Mouse (Mus musculus) cerebellum, adult (tissue): ENCODE results near the gene Apba1.

Experiments
- ATAC-seq: cut with Nextera tagmentation; 2 replicates; pipeline ENCODE4 v1.9.2; 2017; ENCODE audit warnings: mild to moderate bottlenecking, moderate library complexity, mixed read lengths; ENCODE audit not compliant: insufficient number of reproducible peaks, low FRiP score, low TSS enrichment

Gene Apba1

DNA sequence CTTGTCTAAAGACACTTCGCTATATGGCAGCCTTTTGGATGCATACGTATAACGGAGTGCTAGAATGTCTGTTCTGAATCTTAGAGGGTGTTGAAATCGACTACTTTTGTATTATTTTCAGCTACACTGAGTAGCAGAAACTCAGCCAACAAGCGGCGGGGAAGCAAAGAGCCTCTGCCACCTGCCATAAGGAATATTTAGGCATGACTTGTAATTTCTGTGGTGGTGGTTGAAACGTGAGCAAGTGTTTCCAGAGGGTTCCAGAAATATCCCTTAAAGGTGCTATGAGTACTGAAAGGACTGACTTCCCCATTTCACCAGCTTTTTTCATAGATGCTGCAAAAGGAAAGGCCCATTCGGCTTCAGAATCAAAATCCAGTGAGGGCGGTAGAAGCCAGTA, 107.4 kb downstream of the Apba1 start:
- peak; percentile 54 for ATAC-seq

DNA sequence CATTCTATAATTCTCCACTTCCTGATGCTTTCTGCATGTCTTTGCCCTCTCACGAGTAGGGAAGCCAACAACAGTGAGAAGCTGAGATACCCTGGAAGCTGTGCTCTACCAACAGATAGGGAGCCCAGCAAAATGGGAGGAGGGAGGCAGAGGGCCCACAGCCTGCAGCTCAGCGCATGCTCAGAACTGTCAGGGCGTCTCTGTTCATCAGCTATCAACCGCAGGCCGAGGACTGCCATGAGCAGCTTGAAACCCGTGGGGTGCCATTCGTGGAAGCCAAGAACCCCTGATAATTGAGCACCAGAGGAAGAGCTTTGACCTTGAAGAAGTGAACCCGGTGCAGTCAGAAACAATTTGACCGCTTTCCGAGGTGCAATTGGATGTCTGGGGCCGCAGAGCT, 108.4 kb downstream of the Apba1 start:
- ATAC-seq: peak; percentile 75

DNA sequence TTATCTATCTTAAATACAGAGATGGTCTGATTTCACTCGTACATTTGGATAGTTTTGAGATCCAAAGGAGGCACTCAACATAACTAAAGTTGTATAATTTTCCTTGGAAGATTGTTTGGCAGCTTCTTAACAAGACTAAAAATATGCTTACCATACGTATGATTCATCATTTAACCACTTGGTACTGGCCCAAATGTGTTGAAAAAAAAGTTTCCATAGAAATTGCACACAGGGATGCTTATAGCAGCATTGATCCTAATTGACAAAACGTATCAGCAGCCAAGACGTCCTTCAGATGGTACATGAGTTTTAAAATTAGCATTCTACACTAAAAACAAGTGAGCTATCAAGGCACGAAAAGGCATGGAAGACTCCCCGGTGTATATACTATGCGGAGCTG, 108.9 kb downstream of the Apba1 start:
- no peak for ATAC-seq

DNA sequence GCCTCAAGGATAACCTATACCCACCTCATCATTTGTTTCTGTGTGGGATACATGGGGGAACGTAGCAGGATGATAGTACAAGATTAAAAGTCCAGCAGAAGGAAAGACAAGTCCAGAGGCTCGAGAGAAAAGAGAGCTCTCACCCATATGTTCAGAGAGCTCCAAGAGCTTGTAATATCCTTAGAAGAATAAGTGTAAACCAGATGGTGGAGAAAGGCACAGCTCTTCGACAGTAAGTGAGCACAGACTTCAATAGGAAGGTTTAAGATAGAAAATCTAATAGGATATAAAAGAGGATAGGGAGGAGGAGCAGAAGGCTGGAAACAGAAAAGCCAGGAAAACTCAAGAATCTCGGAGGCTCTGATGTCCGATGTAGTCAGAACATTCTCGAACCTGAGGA, 115.8 kb downstream of the Apba1 start:
- ATAC-seq: no peak

DNA sequence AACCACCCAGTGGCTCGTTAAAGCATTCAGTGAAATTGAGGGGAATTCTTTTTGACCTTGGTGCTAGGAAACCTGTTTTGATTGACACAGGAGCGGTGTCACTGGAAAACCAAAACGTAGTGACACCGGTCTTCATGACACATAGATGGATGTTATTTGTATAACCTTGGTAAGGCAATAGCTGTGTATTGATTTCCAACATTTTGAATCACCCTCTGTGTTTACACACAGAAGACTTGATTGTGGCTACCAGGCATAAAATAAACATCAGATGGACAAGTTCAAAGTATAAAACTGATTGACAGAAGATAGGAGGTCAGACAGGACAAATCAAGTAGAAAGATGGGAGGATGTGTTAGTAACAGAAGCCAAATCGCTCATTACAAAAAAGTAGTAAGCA, 117.1 kb downstream of the Apba1 start:
- ATAC-seq: no peak

DNA sequence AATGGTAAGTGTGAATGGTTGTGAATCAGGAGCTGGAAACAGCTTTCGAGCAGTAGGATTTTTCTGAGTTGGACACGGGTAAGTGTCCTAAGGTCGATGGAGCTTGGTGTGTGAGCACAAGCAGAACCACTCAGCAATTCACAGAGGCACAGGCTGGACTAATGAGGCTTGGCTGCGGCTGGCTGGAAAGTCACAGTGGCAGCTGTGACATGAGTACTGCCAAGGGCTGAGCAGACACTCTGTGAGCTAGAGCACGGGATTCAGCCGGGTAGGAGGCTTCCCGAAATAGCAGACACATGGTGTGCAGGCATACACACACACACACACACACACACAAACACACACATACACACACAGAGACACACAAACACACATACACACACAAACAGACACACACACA, 121.2 kb downstream of the Apba1 start:
- ATAC-seq: peak; percentile 97

DNA sequence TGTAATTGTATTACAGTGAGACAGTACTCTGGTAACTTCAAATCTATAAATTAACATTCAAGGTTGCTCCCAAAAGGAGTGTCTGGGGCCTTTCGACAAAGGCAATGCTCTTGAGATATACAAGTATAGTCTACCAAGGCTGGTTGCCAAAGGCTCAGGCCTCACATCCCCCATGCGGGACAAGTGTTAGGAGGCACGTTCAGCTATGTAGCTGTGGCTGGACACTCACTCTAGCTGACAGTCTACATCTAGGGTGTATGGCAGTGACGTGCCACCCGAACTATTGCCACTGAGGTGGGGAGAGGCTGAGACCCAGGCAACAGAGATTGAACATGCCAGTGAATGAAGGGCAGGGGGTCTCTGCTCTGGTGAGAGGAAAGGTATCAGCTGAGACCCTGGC, 127.5 kb downstream of the Apba1 start:
- no peak for ATAC-seq

DNA sequence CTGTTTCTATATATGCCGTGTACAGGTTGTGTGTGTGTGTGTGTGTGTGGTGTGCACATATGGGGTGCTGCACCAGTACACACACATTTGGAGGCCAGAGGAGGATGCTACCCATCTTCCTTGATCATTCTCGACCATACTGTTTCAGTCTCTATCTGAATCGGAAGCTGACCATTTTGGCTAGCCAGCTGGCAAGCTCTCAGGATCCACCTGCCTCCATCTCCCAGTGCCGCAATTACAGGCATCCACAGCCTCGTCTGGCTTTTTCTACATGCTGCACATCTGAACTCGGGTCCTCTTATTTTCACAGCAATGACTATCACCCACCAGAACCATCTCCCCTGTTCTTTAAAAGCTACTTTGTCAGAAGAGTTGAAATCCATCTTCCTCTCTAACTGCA, 132.7 kb downstream of the Apba1 start:
- peak; percentile 38 for ATAC-seq

DNA sequence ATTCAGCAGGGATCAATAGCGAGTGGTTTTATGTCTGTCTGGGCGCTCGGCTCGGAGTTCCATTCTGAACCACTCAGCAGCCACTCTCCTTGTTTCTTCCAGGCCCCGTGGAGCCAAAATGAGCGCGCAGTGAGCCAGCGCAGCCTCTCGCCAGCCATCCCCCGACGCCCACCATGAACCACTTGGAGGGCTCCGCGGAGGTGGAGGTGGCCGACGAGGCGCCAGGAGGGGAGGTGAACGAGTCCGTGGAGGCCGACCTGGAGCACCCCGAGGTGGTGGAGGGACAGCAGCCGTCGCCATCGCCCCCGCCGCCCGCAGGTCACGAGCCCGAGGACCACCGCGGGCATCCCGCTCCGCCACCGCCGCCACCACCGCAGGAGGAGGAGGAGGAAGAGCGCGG, 133.9 kb downstream of the Apba1 start:
- ATAC-seq: no peak

DNA sequence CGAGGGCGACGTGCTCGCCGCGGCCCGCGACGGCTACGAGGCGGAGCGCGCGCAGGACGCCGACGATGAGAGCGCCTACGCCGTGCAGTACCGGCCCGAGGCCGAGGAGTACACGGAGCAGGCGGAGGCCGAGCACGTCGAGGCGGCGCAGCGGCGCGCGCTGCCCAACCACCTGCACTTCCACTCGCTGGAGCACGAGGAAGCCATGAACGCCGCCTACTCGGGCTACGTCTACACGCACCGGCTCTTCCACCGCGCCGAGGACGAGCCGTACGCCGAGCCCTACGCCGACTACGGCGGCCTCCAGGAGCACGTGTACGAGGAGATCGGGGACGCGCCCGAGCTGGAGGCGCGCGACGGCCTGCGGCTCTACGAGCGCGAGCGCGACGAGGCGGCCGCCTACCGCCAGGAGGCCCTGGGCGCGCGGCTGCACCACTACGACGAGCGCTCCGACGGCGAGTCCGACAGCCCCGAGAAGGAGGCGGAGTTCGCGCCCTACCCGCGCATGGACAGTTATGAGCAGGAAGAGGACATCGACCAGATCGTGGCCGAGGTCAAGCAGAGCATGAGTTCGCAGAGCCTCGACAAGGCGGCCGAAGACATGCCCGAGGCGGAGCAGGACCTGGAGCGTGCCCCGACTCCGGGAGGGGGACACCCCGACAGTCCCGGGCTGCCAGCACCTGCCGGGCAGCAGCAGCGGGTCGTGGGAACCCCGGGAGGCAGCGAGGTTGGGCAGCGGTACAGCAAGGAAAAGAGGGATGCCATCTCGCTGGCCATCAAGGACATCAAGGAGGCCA, 134.6 kb downstream of the Apba1 start:
- ATAC-seq: no peak

DNA sequence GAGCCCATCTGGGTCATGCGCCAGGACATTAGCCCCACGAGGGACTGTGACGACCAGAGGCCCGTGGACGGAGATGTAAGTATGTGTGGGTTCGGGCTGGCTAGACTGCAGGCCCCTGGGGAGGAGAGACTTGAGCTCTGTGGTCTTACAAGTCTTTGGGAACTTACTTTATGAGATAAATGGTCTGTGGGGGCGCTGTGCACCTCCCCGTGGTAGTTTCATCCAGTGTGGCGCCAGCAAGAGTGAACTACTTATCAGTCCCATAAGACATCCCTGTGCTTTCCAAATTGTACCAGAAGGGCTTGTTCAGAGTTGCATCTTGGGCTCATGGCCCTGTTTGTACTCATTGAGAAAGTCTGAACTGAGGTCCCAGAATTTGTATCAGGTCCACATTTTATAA, 135.3 kb downstream of the Apba1 start:
- ATAC-seq: no peak

DNA sequence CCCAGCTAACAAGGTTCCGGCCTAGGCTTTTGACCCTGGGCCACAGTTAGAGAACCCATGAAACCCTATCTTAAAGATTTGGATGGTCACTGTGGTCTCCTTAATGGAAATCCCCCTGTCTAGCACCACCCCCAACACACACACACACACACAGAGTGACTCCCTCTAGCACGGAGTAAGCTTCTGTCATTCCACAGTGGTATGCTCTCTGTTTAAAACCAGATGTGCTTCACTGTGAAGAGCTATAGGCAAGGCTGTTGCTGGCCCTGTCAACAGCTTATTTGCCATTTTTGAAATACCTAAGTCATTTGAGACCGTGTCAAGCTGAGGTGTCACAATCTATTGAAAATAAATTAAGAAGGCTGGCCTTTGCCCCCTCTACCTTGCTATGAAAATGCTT, 136.1 kb downstream of the Apba1 start:
- ATAC-seq: no peak

DNA sequence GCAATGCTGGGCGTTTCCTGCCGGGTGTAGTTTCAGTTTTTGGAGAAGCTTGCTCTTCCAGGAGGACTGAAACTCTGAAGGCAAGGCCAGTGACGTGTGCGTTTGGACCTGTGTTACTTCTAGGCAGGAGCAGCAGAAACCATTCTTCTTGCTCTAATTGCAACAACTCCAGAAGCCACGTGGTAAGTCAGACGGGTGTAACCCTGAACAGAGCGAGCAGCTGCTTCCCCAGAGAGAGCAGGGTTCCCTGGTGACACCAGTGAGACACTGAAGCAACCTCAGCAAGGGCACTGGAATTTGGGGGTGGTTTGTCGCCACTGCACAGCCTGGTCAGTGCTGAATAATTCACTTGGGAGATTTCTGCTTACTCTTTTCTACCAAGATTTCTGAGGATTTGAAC, 138.2 kb downstream of the Apba1 start:
- ATAC-seq: no peak

DNA sequence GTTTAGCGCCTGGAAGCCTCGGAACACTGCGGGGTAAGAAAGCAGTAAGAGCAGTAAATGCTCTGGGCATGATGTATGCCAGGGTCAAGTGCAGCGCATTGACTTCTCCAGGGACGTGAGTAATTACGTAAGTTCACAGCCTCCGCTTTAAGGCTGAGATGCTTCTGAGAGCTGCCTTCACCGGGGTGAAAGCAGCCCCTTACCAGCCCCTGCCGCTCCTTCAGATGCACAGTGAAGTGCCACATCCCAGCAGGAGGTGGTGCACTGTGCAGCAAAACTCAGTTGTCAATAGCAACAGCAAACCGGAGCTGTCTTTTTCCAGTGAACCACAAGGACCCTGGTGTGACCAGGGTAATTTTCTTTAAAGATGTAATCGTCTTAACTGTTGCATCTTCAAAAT, 139.8 kb downstream of the Apba1 start:
- no peak for ATAC-seq

DNA sequence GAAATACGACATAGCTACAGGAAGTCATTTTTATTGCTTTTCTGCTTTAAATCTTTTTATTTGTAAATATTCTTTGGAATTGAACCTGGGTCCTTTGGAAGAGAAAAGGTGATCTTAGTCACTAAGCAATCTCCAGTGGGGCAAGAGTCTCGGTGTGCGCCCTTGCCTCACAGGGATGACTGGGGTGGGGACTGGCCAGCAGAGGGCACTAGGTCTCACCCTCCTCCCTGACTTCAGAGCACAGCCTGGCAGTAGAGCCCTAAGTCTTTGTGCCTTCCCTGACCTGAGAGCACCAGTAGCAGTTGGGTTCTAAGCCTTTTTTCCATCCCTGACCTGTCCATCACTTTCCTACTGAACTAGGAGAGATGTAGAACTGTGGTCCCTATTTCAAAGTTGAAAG, 142.5 kb downstream of the Apba1 start:
- ATAC-seq: no peak

DNA sequence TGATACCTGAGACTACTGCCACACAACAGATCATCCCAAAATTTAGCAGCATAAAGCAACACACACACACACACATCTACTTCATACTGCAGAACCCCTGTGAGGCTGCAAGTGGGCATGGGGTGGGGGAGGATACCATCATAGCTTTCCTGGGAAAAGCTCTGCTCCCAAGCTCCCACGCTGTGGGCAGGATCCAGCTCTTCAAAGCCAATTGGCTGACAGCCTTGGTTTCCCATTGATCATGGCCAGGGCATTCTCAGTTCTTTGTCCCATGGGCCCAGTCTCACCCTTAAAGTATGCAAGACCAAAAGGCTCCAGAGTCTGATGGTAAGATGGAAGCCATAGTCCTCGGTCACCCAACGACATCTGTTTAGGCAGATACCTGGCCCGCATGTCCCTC, 143.1 kb downstream of the Apba1 start:
- ATAC-seq: no peak

DNA sequence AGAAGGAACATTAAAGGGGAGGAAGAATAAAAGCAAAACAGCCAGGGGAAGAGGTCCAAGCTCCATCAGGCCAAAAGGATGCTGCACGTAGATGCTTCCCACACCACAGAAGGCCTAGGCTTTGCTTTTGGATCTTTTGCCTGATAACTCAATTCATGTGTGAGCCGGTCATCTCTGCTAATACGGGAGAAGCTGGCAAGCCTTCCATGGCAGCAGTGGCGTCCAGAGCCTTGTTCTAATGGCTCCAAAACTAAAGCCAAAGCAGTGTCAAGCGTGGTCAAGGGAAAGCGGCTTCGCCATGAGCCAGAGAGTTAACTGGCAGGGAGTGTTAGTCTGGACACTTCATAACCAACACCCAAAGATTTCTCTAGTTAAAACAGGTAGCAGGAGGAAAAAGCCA, 144.4 kb downstream of the Apba1 start:
- ATAC-seq: no peak; the same call in 1 of the 2 replicates

DNA sequence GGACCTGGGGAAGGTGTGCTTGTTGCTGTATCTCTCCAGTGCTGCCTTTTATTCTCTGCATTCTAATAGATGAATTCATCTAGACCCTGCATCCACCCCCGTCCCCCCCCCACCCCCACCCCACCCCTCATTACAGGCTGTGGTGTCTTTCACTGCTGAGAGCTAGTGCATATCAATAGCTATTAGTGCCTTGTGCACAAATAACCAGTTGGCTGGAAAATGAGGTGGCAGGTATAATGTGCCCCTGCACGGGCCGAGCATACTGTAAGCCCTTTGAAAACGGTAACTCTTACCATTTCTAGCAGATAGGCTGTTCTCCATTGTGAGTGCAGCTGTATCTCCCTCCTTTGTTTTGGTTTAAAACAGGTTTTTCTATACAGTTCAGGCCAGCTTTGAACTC, 146.2 kb downstream of the Apba1 start:
- no peak for ATAC-seq

DNA sequence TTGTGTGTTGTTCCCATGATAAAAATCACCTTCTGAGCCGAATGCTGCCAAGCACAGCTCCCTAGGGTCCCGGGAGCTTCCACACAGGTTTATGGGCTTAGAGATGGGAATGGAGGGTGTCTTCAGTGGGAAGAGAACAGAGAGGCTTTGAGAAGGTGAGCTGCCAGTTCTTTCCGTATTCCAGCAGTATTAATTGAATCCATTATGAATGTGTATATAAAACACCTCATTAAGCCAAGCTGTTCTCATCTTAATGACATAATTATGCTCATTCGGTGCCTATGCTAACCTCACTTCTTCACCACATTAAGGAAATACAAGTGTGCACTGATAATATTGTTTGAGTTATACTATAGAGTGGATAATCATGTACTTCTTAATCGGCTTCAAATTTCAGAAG, 147.1 kb downstream of the Apba1 start:
- ATAC-seq: no peak

DNA sequence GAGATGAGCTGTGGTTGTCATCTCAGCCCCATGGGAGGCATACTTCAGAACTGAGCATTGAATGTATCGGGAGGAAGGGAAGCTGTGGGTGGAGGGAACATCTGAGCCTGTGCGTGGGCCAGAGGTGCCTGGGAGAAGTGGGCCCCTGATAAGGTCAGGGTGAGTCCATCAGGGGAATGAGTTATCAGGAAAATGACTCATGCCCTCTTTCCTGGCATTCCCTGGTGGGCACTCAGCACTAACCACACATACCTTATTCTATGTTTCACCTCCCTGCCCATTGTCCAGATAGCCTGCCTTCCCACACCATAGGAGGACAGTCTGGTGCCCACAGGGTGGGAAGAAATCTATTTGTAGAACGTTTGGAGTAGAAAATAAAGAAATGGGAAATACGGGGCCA, 151.7 kb downstream of the Apba1 start:
- ATAC-seq: no peak

DNA sequence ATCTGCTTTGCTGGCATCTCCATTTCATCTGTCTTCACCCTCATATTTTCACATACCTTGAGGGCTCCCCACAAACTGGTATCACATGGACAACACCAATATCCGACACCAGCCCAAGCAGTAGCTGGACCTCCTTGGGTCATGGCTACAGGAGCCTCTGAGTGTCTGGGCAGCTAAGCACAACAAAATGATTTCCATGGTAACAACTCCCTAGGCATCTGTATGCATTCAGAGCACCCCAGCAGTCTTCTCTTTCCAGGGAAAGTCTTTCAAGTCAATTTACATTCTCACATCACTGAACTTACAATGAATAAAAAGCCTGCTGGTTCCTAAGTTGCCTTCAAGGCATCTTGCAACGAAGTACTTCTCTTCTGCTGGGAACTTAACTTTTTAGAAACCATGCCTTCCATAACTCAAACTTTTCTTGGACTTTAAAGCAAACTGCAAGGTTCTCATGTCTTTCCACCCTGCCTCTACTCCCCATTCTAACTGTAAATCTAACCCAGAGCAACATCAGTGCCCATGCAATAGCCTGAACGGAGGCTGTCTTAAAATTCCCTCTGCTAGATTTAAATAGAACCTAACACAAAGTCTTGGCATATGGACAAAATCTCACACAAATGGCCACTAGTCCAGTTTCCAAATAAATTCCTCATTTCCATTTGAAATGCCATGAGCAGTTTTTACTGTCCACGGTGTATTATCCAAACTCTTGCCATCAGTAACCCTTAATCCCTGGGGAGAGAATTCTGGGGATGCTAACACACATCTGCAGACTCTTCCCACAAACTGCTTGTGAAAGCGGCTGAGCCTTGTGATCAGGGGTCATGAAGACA, 160.9 kb downstream of the Apba1 start:
- ATAC-seq: no peak

DNA sequence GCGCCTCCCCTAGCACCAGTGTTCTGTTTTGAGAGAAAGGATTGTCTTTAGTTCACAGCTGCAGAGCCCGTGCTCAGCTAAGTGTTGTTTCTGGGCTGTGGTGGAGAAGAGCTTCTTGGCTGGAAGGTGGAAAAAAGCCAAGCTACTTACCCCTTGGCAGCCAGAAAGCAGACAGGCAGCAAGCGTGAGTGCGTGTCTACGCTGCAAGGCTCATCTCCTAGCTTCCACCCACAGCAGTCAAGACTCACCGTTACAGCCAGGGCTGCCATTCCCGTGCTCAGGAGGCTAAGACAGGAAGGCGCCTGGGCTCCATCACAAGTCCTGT, 161.5 kb downstream of the Apba1 start:
- no peak for ATAC-seq
